Comparison of ENCODE assay signal across 26 mouse cellular contexts in the genomic region with DNA sequence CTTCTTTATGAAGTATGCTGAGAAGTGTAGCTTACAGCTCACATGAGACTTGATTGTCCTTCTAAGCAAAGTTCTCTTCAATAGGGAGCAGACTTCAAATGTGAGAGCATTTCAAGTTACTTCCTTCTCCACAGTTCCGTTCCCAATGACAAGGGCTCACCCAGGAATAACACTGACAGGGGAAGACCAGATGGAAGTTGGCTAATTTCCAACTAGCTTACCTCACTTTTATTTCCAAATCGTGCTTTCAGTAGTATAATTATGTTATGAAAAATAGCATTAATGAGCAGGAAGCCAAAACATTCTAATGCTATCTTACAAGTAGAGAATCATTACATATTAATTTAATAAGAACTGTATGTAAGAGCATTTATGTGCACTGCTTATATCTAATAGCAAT.
"Had no signal": no experiment of that assay in that cellular context is flagged by ENCODE, and none has a peak within 500 bp of the region (broad histone marks: within the 10 kb centered on the region; RNA-seq: fewer than 3 reads in every experiment).

No protein-coding gene starts in this region.

- H3K27me3 ChIP-seq: heart, embryonic 12.5 days; hindbrain, embryonic 12.5 days; intestine, embryonic 15.5 days; limb, embryonic 13.5 days; limb, embryonic 15.5 days; liver, embryonic 12.5 days had no signal

- ATAC-seq: hindbrain, embryonic 16.5 days; inflammation-experienced regulatory T-cells, adult 6 months; intestine, embryonic 15.5 days; intestine, postnatal 0 days; liver, embryonic 12.5 days had no signal

- H3K36me3 ChIP-seq: heart, embryonic 10.5 days; hindbrain, embryonic 12.5 days; intestine, embryonic 15.5 days; limb, embryonic 15.5 days had no signal

- H3K9me3 ChIP-seq: heart, embryonic 10.5 days; heart, embryonic 12.5 days; hindbrain, embryonic 12.5 days; intestine, embryonic 15.5 days; limb, embryonic 13.5 days; limb, embryonic 15.5 days; liver, embryonic 12.5 days had no signal

- DNase-seq: gastrocnemius, adult 2 months; gastrocnemius, postnatal 10 days; gastrocnemius, postnatal 25 days; heart, adult 11 months; heart, adult 2 months; heart, postnatal 14 days; heart, postnatal 36 days; kidney, adult 18-20 months; kidney, adult 8-10 months; kidney, postnatal 14 days; kidney, postnatal 36 days; layer of hippocampus, adult 9-11 months; layer of hippocampus, postnatal 36 days; left cerebral cortex, postnatal 4 days had no signal

- H3K9ac ChIP-seq: heart, embryonic 12.5 days; hindbrain, embryonic 12.5 days; hindbrain, embryonic 14.5 days; intestine, embryonic 15.5 days; limb, embryonic 13.5 days; limb, embryonic 15.5 days; liver, embryonic 12.5 days; liver, embryonic 14.5 days had no signal

- H3K4me3 ChIP-seq: gastrocnemius, adult 2 months; heart, adult 2 months; heart, embryonic 10.5 days; heart, embryonic 12.5 days; hindbrain, embryonic 12.5 days; intestine, embryonic 15.5 days; limb, embryonic 13.5 days; limb, embryonic 15.5 days; liver, embryonic 12.5 days had no signal

- H3K4me1 ChIP-seq: heart, embryonic 10.5 days; intestine, embryonic 15.5 days; limb, embryonic 15.5 days had no signal

- H3K27ac ChIP-seq: gastrocnemius, adult 2 months; heart, adult 2 months; heart, embryonic 10.5 days; hindbrain, embryonic 12.5 days; hindbrain, embryonic 14.5 days; intestine, embryonic 15.5 days; limb, embryonic 13.5 days; limb, embryonic 15.5 days; liver, embryonic 12.5 days; liver, embryonic 14.5 days had no signal

- H3K4me2 ChIP-seq: heart, embryonic 12.5 days; hindbrain, embryonic 12.5 days; hindbrain, embryonic 14.5 days; intestine, embryonic 15.5 days; limb, embryonic 13.5 days; limb, embryonic 15.5 days; liver, embryonic 12.5 days had no signal
